Mouse (Mus musculus): ENCODE measurements around the gene Stoml1.
"Not testable (repeated sequence)": the region's sequence is repeated elsewhere in the genome, so short reads cannot be mapped to it uniquely, and the experiment has no call there.

Gene Stoml1

DNA sequence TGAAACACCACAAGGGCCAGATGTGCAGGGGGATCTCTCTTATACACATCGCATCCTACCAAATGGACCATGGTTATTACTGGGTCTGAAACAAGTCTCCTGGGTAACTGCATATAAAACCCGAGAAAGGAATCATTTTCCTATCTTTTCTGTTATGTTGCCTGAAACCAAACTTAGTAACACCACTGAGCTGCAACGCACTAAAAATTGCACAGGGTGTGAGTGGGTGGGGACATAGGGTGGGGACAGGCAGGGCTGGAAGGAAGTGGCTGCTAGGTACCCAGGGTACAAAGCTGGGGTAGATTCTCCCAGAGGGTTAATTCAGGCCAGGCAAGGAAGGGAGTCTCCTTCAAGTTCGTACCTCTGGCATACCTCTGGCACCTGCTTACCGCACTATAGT is 10.3 kb upstream of the Stoml1 start:
- DNase-seq, result no peak

GRCm38 (mm10) chr9:58243696-58244095 is 9.3 kb upstream of the Stoml1 start:
- DNase-seq, result no peak

DNA sequence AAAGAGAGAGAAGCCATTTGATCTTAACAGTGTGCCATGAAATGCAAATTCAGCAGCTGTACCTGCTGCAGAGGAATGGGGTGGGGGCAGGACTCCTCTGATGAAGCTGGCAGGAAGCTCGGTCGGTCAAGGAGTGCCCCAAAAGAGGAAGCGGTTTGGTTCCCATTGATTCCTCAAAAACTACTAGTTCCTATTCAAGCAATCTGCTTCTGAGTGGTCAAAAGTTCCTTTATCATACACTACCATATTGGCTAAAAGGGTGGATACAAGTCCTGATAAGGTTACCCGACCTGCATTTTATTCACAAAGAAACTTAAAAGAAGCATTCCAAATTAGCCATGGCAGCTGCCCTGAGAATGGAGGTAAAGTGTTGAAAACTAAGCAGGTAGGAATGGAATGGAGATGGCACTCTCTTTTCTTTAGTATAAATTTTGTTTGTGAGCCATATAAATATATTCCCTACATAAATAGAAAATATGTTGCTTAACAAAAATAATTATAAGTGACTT is 6.8 kb upstream of the Stoml1 start:
- no peak for DNase-seq

GRCm38 (mm10) chr9:58247064-58247759 is 5.8 kb upstream of the Stoml1 start:
- peak; percentile 90 for DNase-seq

GRCm38 (mm10) chr9:58248746-58249413 is 4.1 kb upstream of the Stoml1 start:
- no peak for DNase-seq

GRCm38 (mm10) chr9:58249592-58250192 is 3.3 kb upstream of the Stoml1 start, which contains the start of gene Pml:
Gene Pml, minus strand, starts transcription at chr9:58249786.
- peak; percentile 90 for DNase-seq

DNA sequence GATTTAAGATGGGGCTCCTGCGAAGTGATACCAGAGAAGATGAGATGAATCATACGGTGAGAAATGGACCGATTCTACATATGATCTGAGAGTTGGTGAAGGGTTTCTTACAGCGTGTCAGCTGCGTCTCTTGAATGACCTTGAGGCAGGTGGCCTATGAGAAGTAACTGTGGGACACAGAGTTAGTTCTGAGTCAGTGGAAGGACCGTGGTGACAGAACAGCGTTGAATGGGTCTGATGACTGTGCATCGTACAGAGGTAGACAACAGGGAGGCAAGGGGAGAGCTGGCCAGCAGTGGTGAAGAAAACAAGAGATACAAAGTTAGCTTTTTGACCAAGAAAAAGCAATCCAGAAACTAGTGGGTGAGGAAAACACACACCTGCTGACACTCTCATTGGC is 2.6 kb upstream of the Stoml1 start:
- DNase-seq, result no peak

- not testable (repeated sequence) for DNase-seq
Measured at GRCm38 (mm10) chr9:58250730-58251129, 2.2 kb upstream of the Stoml1 start.

GRCm38 (mm10) chr9:58253805-58254122 is 800 bp downstream of the Stoml1 start:
- not testable (repeated sequence) for DNase-seq

DNA sequence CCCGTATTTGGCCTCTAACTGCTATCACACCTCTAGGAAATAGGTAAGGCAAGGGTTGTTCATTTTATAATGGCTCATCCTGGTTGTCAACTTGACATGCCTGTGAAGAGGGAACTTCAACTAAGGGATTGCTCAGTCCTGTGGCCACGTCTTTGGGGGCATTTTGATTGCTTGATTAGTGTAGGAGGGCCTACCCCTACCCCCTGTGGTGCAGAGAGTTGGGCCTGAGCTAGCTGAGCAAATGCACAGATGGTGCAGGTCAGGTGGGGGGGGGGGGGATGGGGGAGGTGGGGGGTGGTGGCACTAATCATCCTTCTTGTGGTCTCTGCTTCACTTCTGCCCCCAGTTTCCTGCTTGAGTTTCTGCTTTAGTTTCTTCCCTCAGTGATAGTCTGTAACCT is 2.1 kb downstream of the Stoml1 start:
- no peak for DNase-seq

DNA sequence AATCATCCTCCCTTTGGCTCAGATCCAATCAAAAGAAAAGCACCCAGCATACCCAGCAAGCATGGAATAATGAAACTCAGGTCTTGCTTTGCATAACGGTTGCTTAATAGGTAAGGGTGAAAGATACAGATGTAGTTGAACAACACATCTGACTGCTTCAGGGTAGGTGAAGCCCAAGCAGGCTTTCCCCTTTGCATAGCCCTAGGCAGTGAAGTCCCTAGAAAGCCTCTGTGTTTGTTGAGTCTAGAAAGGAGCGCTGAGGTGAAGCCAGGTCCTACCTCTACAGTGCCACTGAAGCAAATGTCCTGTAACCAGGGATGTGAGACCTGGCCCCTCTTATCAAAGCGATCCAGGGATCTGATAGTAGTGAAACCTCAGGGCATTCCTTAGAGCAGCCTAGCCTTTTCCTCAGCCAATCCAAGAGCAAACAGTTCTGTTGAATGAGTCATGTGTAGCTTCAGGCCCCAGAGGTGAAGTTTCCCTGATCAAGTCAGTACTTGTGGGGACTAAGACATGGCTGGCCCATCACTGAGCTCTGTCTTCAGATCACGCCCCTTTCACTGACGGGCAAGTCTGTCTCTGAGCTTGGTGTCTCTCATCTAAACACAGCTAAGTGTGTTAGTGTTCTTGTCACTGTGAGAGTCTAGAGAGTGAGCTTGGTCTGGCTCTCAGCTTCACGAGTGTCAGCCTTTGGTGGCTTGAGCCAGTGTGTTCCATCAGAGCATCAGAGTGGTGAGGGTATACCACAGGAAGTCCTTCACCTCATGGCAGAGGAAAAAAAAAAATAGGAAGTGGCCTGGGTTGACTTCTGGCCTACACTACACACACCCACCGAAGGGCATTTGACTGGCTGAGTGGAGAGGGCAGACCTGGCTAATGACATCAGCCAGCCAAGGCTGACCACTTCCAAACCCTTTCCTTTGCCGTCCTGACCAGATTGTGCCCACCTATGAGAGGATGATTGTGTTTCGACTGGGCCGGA is 3.0 kb downstream of the Stoml1 start:
- DNase-seq, result peak; percentile 30

GRCm38 (mm10) chr9:58262507-58262906 is 9.5 kb downstream of the Stoml1 start:
- DNase-seq, result no peak

GRCm38 (mm10) chr9:58265368-58265767 is 12.4 kb downstream of the Stoml1 start:
- no peak for DNase-seq

DNA sequence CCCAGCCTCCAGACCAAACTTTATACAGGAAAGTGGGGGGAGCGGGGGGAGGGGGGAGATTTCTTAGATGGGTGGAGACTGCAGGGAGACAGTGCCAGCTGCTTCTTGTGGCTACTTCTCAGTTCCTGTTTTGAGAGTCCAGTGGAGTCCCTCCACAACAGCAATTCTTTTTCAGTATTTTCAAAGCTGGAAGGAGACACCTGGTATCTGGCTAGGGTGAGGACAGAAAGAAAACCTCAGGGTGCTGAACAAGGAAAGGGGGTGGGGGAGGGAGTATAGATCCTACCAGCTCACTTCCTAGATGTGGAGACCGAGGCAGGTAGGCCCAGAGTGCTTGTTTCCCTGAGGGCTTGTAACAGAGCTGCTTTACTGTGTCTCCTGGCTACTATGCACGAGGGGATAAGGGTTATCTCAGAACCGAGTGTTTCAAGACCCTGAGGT is 13.6 kb downstream of the Stoml1 start:
- peak; percentile 61 for DNase-seq

DNA sequence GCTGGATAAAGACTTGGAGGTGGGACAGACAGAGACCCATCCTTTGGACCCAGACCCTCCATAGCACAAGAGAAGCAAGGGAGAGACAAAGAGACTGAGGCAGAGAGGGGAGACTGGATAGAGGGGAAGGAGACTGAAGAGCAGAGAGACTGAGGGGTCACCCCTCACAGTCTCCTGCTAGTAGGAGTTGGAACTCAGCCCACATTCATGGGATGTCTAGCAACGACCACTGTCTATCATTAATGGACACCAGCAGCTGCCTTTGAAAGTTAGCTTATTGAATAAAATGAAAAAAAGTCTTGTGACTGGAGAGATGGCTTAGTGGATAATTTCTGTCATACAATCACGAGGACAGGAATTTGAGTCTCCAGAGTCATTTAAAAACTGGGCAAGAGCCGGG is 14.1 kb downstream of the Stoml1 start:
- no peak for DNase-seq

DNA sequence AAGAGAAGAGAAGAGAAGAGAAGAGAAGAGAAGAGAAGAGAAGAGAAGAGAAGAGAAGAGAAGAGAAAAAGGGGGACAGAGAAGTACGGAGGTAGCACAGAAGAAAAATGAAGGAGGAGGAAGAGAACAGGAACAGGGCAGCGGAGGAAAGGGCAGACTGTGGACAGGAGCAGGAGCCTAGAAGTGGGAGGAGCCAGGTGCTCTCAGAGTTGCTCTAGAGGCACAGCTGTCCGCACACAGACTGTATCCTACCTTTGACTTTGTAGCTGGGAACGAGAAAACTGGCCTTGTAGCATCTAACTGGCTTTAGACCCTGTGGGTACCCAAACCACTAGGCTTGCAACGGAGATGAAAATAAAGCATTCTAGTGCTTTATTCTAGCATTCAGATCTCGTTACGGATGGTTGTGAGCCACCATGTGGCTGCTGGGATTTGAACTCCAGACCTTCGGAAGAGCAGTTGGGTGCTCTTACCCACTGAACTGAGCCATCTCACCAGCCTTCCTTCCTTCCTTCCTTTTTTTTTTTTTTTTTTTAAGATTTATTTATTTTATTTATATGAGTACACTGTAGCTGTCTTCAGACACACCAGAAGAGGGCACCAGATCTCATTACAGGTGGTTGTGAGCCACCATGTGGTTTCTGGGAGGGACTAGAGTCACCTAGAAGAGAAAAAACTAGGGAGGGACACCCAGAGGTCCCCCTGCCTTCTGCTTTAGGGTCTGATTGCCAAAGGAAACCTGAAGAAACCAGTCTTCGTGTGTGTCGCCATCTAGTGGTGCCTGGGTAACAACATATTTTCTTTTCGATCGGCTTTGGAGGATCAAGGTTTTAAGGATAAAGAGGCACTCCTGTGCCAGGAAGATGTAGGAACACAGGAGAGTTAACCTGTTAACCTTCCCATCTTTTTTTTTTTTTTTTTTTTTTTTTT is 15.7 kb downstream of the Stoml1 start:
- DNase-seq, result peak; percentile 85

- no peak for DNase-seq
Measured at GRCm38 (mm10) chr9:58270081-58270480, 17.1 kb downstream of the Stoml1 start.

DNA sequence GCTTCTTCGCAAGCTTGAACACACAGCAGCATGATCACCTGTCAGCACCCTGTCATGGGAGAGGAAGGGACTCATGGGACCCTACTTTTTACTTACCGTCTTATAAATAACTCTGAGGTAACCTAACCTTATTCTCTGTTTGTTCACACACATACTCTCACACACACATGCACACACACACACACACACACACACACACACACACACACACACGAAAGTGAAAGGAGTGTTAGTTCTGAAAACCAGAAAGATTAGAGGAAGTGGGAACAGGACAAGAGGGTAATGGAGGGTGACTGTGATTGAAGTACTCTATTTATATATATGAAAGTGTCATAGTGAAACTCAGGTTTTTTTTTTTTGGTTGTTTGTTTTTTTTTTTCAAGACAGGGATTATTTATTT is 18.1 kb downstream of the Stoml1 start:
- DNase-seq, result peak; percentile 69

DNA sequence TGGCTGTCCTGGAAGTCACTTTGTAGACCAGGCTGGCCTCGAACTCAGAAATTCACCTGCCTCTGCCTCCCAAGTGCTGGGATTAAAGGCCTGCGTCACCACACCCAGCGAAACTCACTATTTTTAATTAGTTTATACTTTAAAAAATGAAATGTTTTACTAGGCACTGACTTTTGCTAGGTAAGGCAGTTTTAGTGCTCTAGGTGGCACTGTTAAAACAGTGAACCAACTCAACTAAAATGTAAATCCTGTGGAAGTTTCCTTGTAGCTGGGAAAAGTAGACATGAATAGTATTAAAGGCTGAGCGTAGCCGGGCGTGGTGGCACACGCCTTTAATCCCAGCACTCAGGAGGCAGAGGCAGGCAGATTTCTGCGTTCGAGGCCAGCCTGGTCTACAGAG is 18.6 kb downstream of the Stoml1 start:
- not testable (repeated sequence) for DNase-seq

- peak; percentile 60 for DNase-seq
Measured at GRCm38 (mm10) chr9:58272068-58272541, 19.1 kb downstream of the Stoml1 start.

- no peak for DNase-seq
Measured at GRCm38 (mm10) chr9:58272855-58273254, 19.9 kb downstream of the Stoml1 start.
